Mouse (Mus musculus) thymus, adult 2 months (tissue): ENCODE results near the gene Akt1. TPM values are rescaled to one million over a fixed set of nuclear protein-coding genes. Genes with fewer than 3 reads are reported as not detected.
A peak's percentile ranks its signal among the peaks of the same experiment; 100 is the strongest.

Experiments used
- DNase-seq: peaks from one replicate; pipeline ENCODE4 v3.0.0; 2021
- H3K27ac ChIP-seq: fragments of 200-500 bp; 2 replicates; pipeline ENCODE4 v1.5.1; 2012; ENCODE audit warnings: low read length, control low read depth; ENCODE audit not compliant: control insufficient read depth, insufficient read depth
- H3K27me3 ChIP-seq: fragments of 200-500 bp; 2 replicates; pipeline ENCODE4 v1.6.1; 2012; ENCODE audit warnings: mild to moderate bottlenecking, low read length, moderate library complexity, mixed read lengths; ENCODE audit not compliant: control insufficient read depth, insufficient read depth
- H3K36me3 ChIP-seq: fragments of 200-500 bp; 2 replicates; pipeline ENCODE4 v1.6.1; 2012; ENCODE audit warnings: mild to moderate bottlenecking, low read length, moderate library complexity; ENCODE audit not compliant: control insufficient read depth, insufficient read depth
- H3K4me1 ChIP-seq: fragments of 200-500 bp; replicated peaks from 2 replicates; pipeline ENCODE4 v1.6.1; 2012; ENCODE audit warnings: low read length; ENCODE audit not compliant: control insufficient read depth, insufficient read depth
- H3K4me3 ChIP-seq: fragments of 200-500 bp; 2 replicates; pipeline ENCODE4 v1.5.1; 2012; ENCODE audit warnings: mild to moderate bottlenecking, low read length, control low read depth, moderate library complexity; ENCODE audit not compliant: control insufficient read depth, insufficient read depth
- CTCF ChIP-seq: fragments of 200-500 bp; IDR thresholded peaks from 2 replicates; pipeline ENCODE4 v1.5.1; 2012; ENCODE audit warnings: mild to moderate bottlenecking, control low read depth, low read length, moderate library complexity, borderline replicate concordance; ENCODE audit not compliant: control insufficient read depth, poor library complexity, insufficient read depth; ENCODE audit errors: extremely low read depth
- POLR2A ChIP-seq: fragments of 200-500 bp; IDR thresholded peaks from 2 replicates; pipeline ENCODE4 v1.6.1; 2012; ENCODE audit warnings: mild to moderate bottlenecking, low read length, control low read depth, moderate library complexity; ENCODE audit not compliant: control insufficient read depth, poor library complexity, insufficient read depth; ENCODE audit errors: extremely low read depth
- WGBS: fragments of 180-500 bp; shearing (Covaris S2); methylation state at CpG from one replicate; pipeline ENCODE4 v1.1.7; 2018; 5-methylcytosine and 5-hydroxymethylcytosine counted together
- polyA plus RNA-seq: library from polyadenylated mRNA; depleted of rRNA; stranded (reverse); fragments of >200 nt; gene quantifications from 2 replicates; pipeline ENCODE4 v1.2.3, GENCODE M21; 2012

Gene Akt1
- polyA plus RNA-seq, 1 experiment, result 220 TPM

DNA sequence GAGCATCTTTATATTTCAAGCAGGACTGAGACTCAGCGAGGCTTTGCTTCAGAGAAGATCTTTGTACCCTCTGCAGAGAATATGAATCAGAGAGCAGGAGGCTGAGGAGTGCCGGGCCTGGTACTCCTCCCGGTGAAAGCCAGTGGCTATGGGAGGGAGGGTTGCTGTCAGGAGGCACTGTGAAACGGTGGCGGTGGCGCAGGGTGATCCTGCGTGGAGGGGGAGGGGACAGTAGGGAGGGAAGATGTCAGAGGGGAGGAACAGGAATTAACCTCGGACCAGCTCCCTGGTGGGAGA, 32.8 kb upstream of the Akt1 start:
- Histone ChIP-seq H3K4me3 (no peak overlapping the region), H3K4me1 (peaks cover 3% of the 10 kb centered on the region), H3K27ac (no peak overlapping the region), H3K36me3 (no peaks in the 10 kb centered on the region), H3K27me3 (no peaks in the 10 kb centered on the region)
- 53% methylated on average over 8 of the region's 8 CpGs for WGBS
- TF ChIP-seq CTCF, result no peak
- no peak for TF ChIP-seq POLR2A
- DNase-seq, result no peak

DNA sequence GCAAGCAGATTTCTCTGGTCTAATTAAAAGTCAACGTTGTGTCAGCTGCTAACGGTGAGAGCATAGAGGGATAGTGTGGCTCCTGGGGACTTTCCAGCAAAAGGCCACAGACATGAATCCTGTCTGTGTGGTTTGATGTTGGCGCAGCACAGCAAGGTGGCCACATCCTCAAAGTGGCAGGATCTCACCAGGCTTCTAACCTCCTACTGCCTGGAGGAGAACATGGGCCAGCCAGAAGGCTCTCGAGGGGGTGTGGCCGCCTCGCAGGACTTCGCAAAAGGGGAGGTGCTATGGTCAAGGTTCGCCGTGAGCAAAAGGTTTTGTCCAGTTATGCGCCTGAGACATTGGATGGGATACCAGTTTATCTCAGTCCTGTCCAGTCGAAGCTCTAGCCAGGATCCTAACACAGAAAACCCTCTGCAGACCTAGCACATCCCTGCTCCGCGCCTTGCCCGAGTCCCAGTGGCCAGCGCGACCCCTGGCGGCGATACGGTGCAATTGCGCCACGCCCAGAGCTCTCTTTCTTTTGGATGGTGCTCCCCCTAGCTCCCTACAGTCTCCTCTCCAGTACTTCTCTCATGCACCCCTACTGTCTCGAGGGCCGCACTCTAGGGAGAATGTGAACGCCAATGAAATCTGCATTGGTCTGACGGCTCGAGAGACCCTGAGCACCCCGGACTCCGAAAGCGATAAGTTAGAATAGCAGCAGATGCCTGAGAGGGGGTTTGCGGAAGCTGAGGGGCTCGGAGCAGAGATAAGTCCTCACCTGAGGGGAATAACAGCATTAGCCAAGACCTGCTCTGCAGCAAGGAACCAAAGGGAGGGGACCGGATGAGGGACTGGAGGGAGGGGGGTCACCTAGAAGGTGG, 32.3 kb upstream of the Akt1 start:
- no peak for TF ChIP-seq POLR2A
- TF ChIP-seq CTCF, result peak; percentile 99
- no peaks in the 10 kb centered on the region for H3K36me3 ChIP-seq
- H3K4me1 ChIP-seq, result peaks cover 3% of the 10 kb centered on the region
- no peaks in the 10 kb centered on the region for H3K27me3 ChIP-seq
- DNase-seq, result peak; percentile 91
- no peak overlapping the region for H3K27ac ChIP-seq
- WGBS, result 10% methylated on average over 32 of the region's 32 CpGs
- H3K4me3 ChIP-seq, result no peak overlapping the region

DNA sequence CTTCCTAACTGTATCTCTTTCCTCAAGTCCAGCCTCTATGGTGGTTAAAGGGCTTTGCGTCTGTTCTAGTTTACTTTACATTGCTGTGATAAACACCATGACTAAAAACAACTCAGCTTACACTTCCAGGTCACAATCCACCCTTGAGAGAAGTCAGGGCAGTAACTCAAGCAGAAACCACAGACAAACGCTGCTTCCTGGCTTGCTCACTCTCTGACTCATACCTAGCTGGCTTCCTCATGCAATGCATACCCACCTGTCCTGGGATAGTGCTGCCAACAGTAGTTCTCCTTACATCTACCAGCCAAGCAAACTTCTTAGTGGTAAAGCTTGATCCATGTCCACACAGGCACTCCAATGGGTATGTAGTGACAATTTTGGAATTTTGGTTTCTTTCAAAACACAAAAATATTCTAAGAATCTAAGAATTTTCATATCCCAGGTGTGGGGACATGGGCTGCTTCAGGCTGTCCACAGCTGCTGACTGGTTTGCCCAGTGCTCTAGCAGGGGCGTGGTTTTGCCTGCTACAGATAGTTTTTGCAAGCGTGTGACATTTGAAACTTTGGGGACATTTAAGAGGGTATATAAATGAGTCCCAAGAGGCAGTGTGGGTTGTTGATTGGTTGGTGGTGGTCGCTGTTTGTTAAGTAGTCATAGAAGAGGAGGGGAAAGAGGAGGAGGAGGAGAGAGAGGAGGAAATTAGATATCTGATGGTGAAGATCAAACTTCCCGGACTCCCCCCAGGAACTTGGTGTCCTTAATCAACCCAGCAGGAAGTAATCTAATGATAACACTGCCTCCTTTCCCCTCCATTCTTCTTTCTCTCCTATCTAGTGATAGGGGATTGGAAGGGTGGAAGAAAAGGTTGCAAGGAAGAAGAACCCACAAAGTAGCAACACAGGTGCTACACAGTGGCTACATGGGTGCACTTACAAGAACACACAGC, 28.0 kb upstream of the Akt1 start:
- Histone ChIP-seq H3K36me3 (no peaks in the 10 kb centered on the region), H3K27me3 (no peaks in the 10 kb centered on the region), H3K4me1 (peaks cover 3% of the 10 kb centered on the region), H3K27ac (no peak overlapping the region), H3K4me3 (no peak overlapping the region)
- 41% methylated on average over 6 of the region's 6 CpGs for WGBS
- DNase-seq, result no peak
- no peak for TF ChIP-seq CTCF
- no peak for TF ChIP-seq POLR2A

DNA sequence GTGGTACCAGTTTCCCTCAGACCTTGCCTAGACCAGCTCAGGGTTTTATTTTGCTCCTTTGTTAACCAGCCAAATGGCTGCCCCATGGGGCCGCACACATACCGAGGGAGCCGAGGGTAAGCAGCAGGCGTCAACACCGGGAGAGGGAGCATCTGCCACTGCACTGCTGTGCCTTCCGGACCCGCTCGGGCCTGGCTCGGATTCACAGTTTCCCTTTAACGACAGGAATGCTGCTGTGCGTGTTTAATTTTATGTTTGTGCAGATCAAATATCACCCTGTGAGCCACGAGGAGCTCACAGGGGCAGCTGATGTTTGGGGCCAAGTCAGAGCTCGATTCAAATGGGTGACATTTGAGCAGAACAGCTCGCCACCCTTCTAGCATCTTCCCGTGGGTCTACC, 25.8 kb upstream of the Akt1 start:
- 66% methylated on average over 15 of the region's 15 CpGs for WGBS
- H3K27ac ChIP-seq, result no peak overlapping the region
- H3K27me3 ChIP-seq, result no peaks in the 10 kb centered on the region
- H3K36me3 ChIP-seq, result no peaks in the 10 kb centered on the region
- no peaks in the 10 kb centered on the region for H3K4me1 ChIP-seq
- H3K4me3 ChIP-seq, result no peak overlapping the region
- TF ChIP-seq CTCF (no peak), POLR2A (no peak)
- no peak for DNase-seq

DNA sequence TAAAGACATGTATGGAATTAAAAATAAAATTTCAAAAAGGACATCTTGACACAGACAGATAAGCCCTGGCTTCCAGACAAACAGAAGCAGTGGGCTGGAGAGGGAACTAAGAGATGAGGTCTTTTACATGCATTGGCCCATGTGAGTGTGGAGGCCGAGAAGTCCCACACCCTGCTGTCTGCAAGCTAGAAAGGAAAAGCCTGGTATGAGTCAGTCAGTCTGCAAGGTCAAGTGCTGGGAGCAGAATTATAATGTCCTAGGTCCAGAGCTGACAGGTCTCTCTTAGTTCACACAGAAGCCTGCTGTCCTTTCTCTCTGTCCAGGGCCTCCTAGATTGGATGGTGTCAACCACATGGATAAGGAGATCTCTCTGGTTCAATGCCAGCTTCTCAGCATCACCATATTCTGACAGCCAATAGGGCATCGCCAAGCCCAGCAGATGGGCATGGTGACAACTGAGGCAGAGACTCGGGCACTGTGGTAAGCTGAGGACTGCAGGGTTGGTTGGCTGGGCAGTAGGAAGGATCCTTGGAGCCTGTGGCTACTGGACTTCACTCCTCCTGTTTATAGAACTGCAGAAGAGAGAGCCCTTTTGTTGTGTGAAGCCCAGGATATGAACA, 22.2 kb upstream of the Akt1 start:
- 86% methylated on average over 3 of the region's 3 CpGs for WGBS
- Histone ChIP-seq H3K27ac (no peak overlapping the region), H3K27me3 (no peaks in the 10 kb centered on the region), H3K36me3 (no peaks in the 10 kb centered on the region), H3K4me1 (peaks cover 14% of the 10 kb centered on the region), H3K4me3 (no peak overlapping the region)
- DNase-seq, result no peak
- TF ChIP-seq POLR2A (no peak), CTCF (no peak)

DNA sequence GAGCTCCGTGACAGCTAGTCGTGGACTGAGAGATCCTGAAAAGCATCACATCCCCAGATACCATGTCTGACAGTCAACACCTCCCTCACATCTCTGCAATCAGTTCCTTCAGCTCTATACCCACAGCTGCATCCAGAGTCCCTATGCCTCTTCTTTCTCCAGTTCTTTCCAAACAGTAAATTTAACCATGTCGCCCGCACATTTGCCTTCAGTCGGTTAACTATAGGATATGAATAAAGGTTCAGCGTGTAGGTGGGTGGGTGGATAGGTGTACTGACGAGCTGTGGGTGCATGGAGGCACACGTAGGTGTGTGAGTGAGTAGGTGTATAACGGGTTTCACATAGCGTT, 19.4 kb upstream of the Akt1 start:
- no peak for TF ChIP-seq CTCF
- no peak for TF ChIP-seq POLR2A
- Histone ChIP-seq H3K4me3 (no peak overlapping the region), H3K4me1 (peaks cover 14% of the 10 kb centered on the region), H3K36me3 (no peaks in the 10 kb centered on the region), H3K27me3 (no peaks in the 10 kb centered on the region), H3K27ac (no peak overlapping the region)
- DNase-seq, result no peak
- 77% methylated on average over 10 of the region's 10 CpGs for WGBS
